9 mouse cellular contexts compared by ENCODE assay signal in the genomic region with DNA sequence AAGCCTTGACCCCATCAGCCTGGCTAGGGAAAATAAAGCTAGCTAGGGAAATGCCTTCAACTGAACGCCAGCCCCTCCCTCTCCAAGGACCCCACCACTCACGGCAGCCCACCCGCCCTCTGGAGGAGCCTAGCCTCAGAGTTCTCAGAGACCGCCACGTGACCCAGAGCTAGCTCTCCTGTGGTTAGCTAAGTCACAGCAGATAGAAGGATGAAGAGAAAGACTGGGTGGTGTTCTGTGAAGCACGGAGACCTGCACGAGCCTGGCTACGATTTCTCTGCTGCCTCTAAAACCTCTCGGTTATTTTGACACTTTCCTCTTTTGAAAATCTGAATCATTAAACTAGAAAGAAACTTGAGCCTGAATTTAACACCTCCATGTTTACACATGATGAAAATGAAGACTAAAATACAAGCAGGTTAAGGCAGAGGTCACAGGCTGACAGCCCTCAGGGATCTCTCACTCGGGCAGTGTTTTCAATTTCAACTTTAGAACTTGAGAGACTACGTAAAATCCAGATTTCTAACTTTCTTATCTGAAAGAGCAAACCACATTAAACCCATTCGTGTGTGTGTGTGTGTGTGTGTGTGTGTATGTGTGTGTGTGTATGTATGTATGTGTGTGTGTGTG. TPM values are rescaled to one million over a fixed set of nuclear protein-coding genes. Genes with fewer than 3 reads are reported as not detected.
DNase-seq lines count a peak whose midpoint lies in the region; ATAC-seq and TF ChIP-seq lines count a peak whose summit lies in the region.
"Had no signal": no experiment of that assay in that cellular context is flagged by ENCODE, and none has a peak within 500 bp of the region (broad histone marks: within the 10 kb centered on the region; RNA-seq: fewer than 3 reads in every experiment).

No protein-coding gene starts in this region.

- intact Hi-C loops in left cerebral cortex, postnatal 4 days (cut with DNase I): loop anchor here (10.0 kb wide), 1 partner anchor 56 kb away; no protein-coding TSS in a partner anchor

- H3K27ac ChIP-seq in intestine, embryonic 16.5 days (ENCODE audit: low read length): no peak overlapping the region
- no peak overlapping the region for H3K27ac ChIP-seq in intestine, postnatal 0 days (ENCODE audit: low read depth, low read length)
- H3K27ac ChIP-seq: macrophage had no signal

- 35% methylated on average over 12 of the region's 12 CpGs for WGBS in intestine, embryonic 16.5 days
- WGBS in intestine, postnatal 0 days: 48% methylated on average over 12 of the region's 12 CpGs

- DNase-seq in brain, embryonic 14.5 days (ENCODE audit: low read depth): peak; percentile 42
- DNase-seq in retina, postnatal 1 day: peak; percentile 51
- no peak for DNase-seq in left cerebral cortex, postnatal 4 days
- no peak for DNase-seq in right cerebral cortex, postnatal 14 days
- DNase-seq in testis, postnatal 14 days (ENCODE audit: low spot score): no peak

- H3K27me3 ChIP-seq in intestine, embryonic 16.5 days (replicated peaks; ENCODE audit: control insufficient read depth, insufficient read depth, low read length): no peaks in the 10 kb centered on the region
- H3K27me3 ChIP-seq in intestine, postnatal 0 days (replicated peaks; ENCODE audit: control insufficient read depth, insufficient read depth, low read length): no peaks in the 10 kb centered on the region

- no peaks in the 10 kb centered on the region for H3K9me3 ChIP-seq in intestine, embryonic 16.5 days (ENCODE audit: control insufficient read depth, low read length)
- H3K9me3 ChIP-seq in intestine, postnatal 0 days (ENCODE audit: control insufficient read depth): no peaks in the 10 kb centered on the region

- H3K36me3 ChIP-seq in intestine, embryonic 16.5 days (ENCODE audit: control insufficient read depth, insufficient read depth, low read length): no peaks in the 10 kb centered on the region
- peaks cover 10% of the 10 kb centered on the region for H3K36me3 ChIP-seq in intestine, postnatal 0 days (ENCODE audit: control insufficient read depth, insufficient read depth)

- TF ChIP-seq CTCF in intestine, postnatal 0 days (IDR thresholded peaks at IDR 0.05; ENCODE audit: low read depth): no peak
- TF ChIP-seq CTCF in brain, embryonic 14.5 days (IDR thresholded peaks at IDR 0.05; ENCODE audit: borderline replicate concordance, extremely low read depth, insufficient read depth, insufficient read length): no peak

- 0 out of 2 replicates have a peak, but pooled peaks have one; percentile 44 for ATAC-seq in intestine, embryonic 16.5 days
- ATAC-seq in intestine, postnatal 0 days: no peak
- ATAC-seq in inflammation-experienced regulatory T-cells, adult 6 months: peak; percentile 94

- H3K4me2 ChIP-seq in intestine, embryonic 16.5 days (ENCODE audit: low read depth, low read length): no peak overlapping the region
- H3K4me2 ChIP-seq in intestine, postnatal 0 days (replicated peaks; ENCODE audit: low read depth): no peak overlapping the region

- peaks cover 12% of the 10 kb centered on the region for H3K4me1 ChIP-seq in intestine, embryonic 16.5 days (ENCODE audit: control insufficient read depth, insufficient read depth, low read length)
- no peaks in the 10 kb centered on the region; the same call in 1 of the 2 replicates for H3K4me1 ChIP-seq in intestine, postnatal 0 days (replicated peaks; ENCODE audit: control insufficient read depth, insufficient read depth, low read length)

- H3K4me3 ChIP-seq in intestine, embryonic 16.5 days (ENCODE audit: low read length): no peak overlapping the region
- no peak overlapping the region for H3K4me3 ChIP-seq in intestine, postnatal 0 days (ENCODE audit: low read depth, low read length)

- H3K9ac ChIP-seq in intestine, embryonic 16.5 days (ENCODE audit: low read depth, low read length): no peak overlapping the region
- H3K9ac ChIP-seq in intestine, postnatal 0 days (ENCODE audit: low read depth, low read length): no peak overlapping the region

- no peak for TF ChIP-seq POLR2A in brain, embryonic 14.5 days (IDR thresholded peaks at IDR 0.05; ENCODE audit: borderline replicate concordance, extremely low read depth, insufficient read depth, insufficient read length, poor library complexity, severe bottlenecking)

RNA-seq across cellular contexts. Expression of a gene that starts 8.3 kb away (rescaled TPM):
- 9.6 and 11.8 TPM in 2 replicates for polyA plus RNA-seq in intestine, embryonic 16.5 days (2015; fragmentation: Nextera tagmentation; extraction: Ambion mirVana)
- polyA plus RNA-seq in intestine, postnatal 0 days (2015; fragmentation: Nextera tagmentation; extraction: Ambion mirVana): 11.5 and 13.8 TPM in 2 replicates
- polyA plus RNA-seq in brain, embryonic 14.5 days (2012; rRNA removed): 13.0 and 18.1 TPM in 2 replicates
- polyA plus RNA-seq in inflammation-experienced regulatory T-cells, adult 6 months (2017; shearing (Covaris generic)): 10 to 100 TPM in 2 of 3 experiments, 1 to 10 TPM in 1; 8.7 to 24.0 (median 21.0) TPM
- 10 to 100 TPM; 28.5 to 32.1 TPM for total RNA-seq in left cerebral cortex, postnatal 4 days (2021)

Comparison
In these comparisons a context has a peak if more than half of its experiments do, and no peak if none do; other contexts are left out.
1. DNase-seq: peak in brain, embryonic 14.5 days (single experiment) and retina, postnatal 1 day (single experiment); none in left cerebral cortex, postnatal 4 days (single experiment), right cerebral cortex, postnatal 14 days (single experiment) and testis, postnatal 14 days (single experiment).